8 mouse cellular contexts compared by ENCODE assay signal in the genomic region with DNA sequence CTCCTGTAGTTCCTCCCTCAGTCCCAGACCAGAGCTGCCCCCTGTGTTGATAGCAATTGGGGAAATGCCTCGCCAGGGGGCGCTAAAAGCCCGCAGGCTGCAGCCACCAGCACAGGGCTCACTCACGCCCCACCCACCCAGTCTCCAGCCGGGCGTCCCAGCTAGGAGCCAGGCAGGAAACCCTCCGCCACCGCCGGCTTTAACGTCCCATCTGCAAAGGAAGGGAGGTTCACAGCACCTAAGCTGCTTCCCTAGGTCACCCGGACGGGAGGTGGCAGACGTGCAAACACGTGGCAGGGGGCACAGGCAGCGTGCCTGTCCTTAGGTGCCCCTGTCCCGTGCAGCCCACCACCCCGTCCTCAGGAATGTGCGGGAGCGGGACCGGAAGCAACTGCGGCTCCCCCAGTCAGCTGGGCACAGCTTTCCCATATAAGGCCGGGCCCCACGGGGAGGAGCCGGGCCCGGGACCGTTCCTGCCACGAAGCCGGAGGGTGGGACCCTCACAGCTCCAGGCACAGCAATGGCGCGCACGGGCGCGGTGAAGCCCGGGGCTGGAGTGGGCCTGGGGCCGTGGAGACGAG. TPM values are rescaled to one million over a fixed set of nuclear protein-coding genes. Genes with fewer than 3 reads are reported as not detected.
DNase-seq lines count a peak whose midpoint lies in the region; ATAC-seq and TF ChIP-seq lines count a peak whose summit lies in the region.

No protein-coding gene starts in this region.

- H3K79me2 ChIP-seq in liver, adult 2 months (ENCODE audit: control insufficient read depth, insufficient read depth, low read length) = no peaks in the 10 kb centered on the region

- H3K9ac ChIP-seq in heart, embryonic 12.5 days = peak overlapping the region; percentile 78
- H3K9ac ChIP-seq in kidney, embryonic 16.5 days (replicated peaks; ENCODE audit: low read length) = peak overlapping the region; percentile 65
- H3K9ac ChIP-seq in liver, adult 2 months (ENCODE audit: low read depth, low read length) = peak overlapping the region; percentile 90

- peak; percentile 93 for TF ChIP-seq CTCF in liver, adult 2 months (IDR thresholded peaks at IDR 0.05; ENCODE audit: low read depth, low read length)

- peak overlapping the region; percentile 61 for H3K4me3 ChIP-seq in erythroblast, embryonic 14.5 days (replicated peaks)
- H3K4me3 ChIP-seq in heart, embryonic 12.5 days = peak overlapping the region; percentile 54
- peak overlapping the region; percentile 44 for H3K4me3 ChIP-seq in kidney, embryonic 16.5 days (ENCODE audit: low read length)
- peak overlapping the region; percentile 78 for H3K4me3 ChIP-seq in liver, adult 2 months (ENCODE audit: insufficient read depth, low read depth, low read length)

- no peaks in the 10 kb centered on the region for H3K9me3 ChIP-seq in erythroblast, embryonic 14.5 days (ENCODE audit: control insufficient read depth, low read length)
- no peaks in the 10 kb centered on the region for H3K9me3 ChIP-seq in heart, embryonic 12.5 days (replicated peaks)
- no peaks in the 10 kb centered on the region for H3K9me3 ChIP-seq in kidney, embryonic 16.5 days (ENCODE audit: low read length)

- DNase-seq in CD4-positive, CD25-positive, alpha-beta regulatory T cell, adult 2 months (ENCODE audit: low read depth, low spot score) = peak; percentile 94
- peak; percentile 74 for DNase-seq in brain, embryonic 18.5 days (ENCODE audit: low read depth, low spot score)
- DNase-seq in liver, adult 2 months (ENCODE audit: extremely low read depth, low read depth, low spot score) = peak; percentile 55
- peak; percentile 88 to 89 for DNase-seq in spleen, postnatal 36 days (ENCODE audit: low spot score in 2 of 2)

- peaks cover 15% of the 10 kb centered on the region; the same call in 1 of the 2 replicates for H3K36me3 ChIP-seq in erythroblast, embryonic 14.5 days (ENCODE audit: control insufficient read depth)
- peaks cover 47% of the 10 kb centered on the region for H3K36me3 ChIP-seq in heart, embryonic 12.5 days
- peaks cover 34% of the 10 kb centered on the region for H3K36me3 ChIP-seq in kidney, embryonic 16.5 days (ENCODE audit: insufficient read depth, low read length)
- H3K36me3 ChIP-seq in liver, adult 2 months (ENCODE audit: control insufficient read depth, insufficient read depth, low read length) = no peaks in the 10 kb centered on the region

- no peak for TF ChIP-seq POLR2A in liver, adult 2 months (IDR thresholded peaks at IDR 0.05; ENCODE audit: extremely low read depth, insufficient read depth, low read length)

- H3K27me3 ChIP-seq in erythroblast, embryonic 14.5 days (ENCODE audit: control insufficient read depth) = no peaks in the 10 kb centered on the region; the same call in 1 of the 2 replicates
- no peaks in the 10 kb centered on the region for H3K27me3 ChIP-seq in heart, embryonic 12.5 days (replicated peaks)
- no peaks in the 10 kb centered on the region for H3K27me3 ChIP-seq in kidney, embryonic 16.5 days (ENCODE audit: insufficient read depth, low read length)
- H3K27me3 ChIP-seq in liver, adult 2 months (ENCODE audit: control insufficient read depth, insufficient read depth, low read length) = no peaks in the 10 kb centered on the region

- 0% methylated on average over 36 of the region's 36 CpGs for WGBS in heart, embryonic 12.5 days
- under 1% methylated on average over 36 of the region's 36 CpGs for WGBS in kidney, embryonic 16.5 days
- WGBS in liver, adult 2 months = 5% methylated on average over 36 of the region's 36 CpGs

- ATAC-seq in heart, embryonic 12.5 days (ENCODE audit: insufficient number of reproducible peaks, low FRiP score) = peak; percentile 82
- ATAC-seq in kidney, embryonic 16.5 days (ENCODE audit: low FRiP score, low TSS enrichment) = peak; percentile 80
- ATAC-seq in monocyte, adult 5-6 weeks (replicated peaks; ENCODE audit: insufficient number of reproducible peaks, low FRiP score, low TSS enrichment, poor library complexity, severe bottlenecking) = peak; percentile 66

- peak overlapping the region; percentile 95 for H3K27ac ChIP-seq in heart, embryonic 12.5 days (ENCODE audit: poor library complexity, severe bottlenecking)
- H3K27ac ChIP-seq in kidney, embryonic 16.5 days (ENCODE audit: low read length) = peak overlapping the region; percentile 86
- H3K27ac ChIP-seq in liver, adult 2 months (replicated peaks; ENCODE audit: insufficient read depth, low read depth, low read length) = peak overlapping the region; percentile 68

- peaks cover 38% of the 10 kb centered on the region for H3K4me1 ChIP-seq in erythroblast, embryonic 14.5 days (ENCODE audit: control insufficient read depth)
- peaks cover 31% of the 10 kb centered on the region for H3K4me1 ChIP-seq in heart, embryonic 12.5 days (replicated peaks)
- H3K4me1 ChIP-seq in kidney, embryonic 16.5 days (ENCODE audit: insufficient read depth, low read length) = peaks cover 30% of the 10 kb centered on the region
- H3K4me1 ChIP-seq in liver, adult 2 months (ENCODE audit: control insufficient read depth, insufficient read depth, low read length) = peaks cover 5% of the 10 kb centered on the region; the same call in 1 of the 2 replicates

- H3K4me2 ChIP-seq in heart, embryonic 12.5 days = peak overlapping the region; percentile 74
- H3K4me2 ChIP-seq in kidney, embryonic 16.5 days (replicated peaks; ENCODE audit: low read depth, low read length) = peak overlapping the region; percentile 67

RNA-seq across cellular contexts. Expression of a gene that starts 4.9 kb away (rescaled TPM):
- polyA plus RNA-seq in erythroblast, embryonic 14.5 days (2012) = 0.65 and 0.67 TPM in 2 replicates
- 94.7 and 95.3 TPM in 2 replicates for polyA plus RNA-seq in heart, embryonic 12.5 days (2016; fragmentation: Nextera tagmentation; extraction: Ambion mirVana)
- polyA plus RNA-seq in kidney, embryonic 16.5 days (2015; fragmentation: Nextera tagmentation; extraction: Ambion mirVana) = 110 and 116 TPM in 2 replicates
- 2.2 and 4.4 TPM in 2 replicates for total RNA-seq in liver, adult 2 months (2014; rRNA removed)
- polyA plus RNA-seq in liver, adult 2 months (2012; rRNA removed) = 2.8 and 2.9 TPM in 2 replicates
- total RNA-seq in monocyte, adult 5-6 weeks (2017) = 1.4 to 6.2 TPM (median 2.6 TPM) in 3 replicates

RNA-seq across cellular contexts. Expression of a gene that starts 21.0 kb away (rescaled TPM):
- 0.37 and 0.41 TPM in 2 replicates for polyA plus RNA-seq in erythroblast, embryonic 14.5 days (2012)
- 125 and 129 TPM in 2 replicates for polyA plus RNA-seq in heart, embryonic 12.5 days (2016; fragmentation: Nextera tagmentation; extraction: Ambion mirVana)
- polyA plus RNA-seq in kidney, embryonic 16.5 days (2015; fragmentation: Nextera tagmentation; extraction: Ambion mirVana) = 113 and 114 TPM in 2 replicates
- total RNA-seq in liver, adult 2 months (2014; rRNA removed) = 2.4 and 2.6 TPM in 2 replicates
- polyA plus RNA-seq in liver, adult 2 months (2012; rRNA removed) = 6.3 and 6.7 TPM in 2 replicates
- total RNA-seq in monocyte, adult 5-6 weeks (2017) = 3.0 to 22.8 TPM (median 7.5 TPM) in 3 replicates

RNA-seq across cellular contexts. Expression of a gene that starts 30.9 kb away (rescaled TPM):
- 0.01 TPM in 1 of 2 replicates, not detected in the other for polyA plus RNA-seq in erythroblast, embryonic 14.5 days (2012)
- 11.4 and 11.5 TPM in 2 replicates for polyA plus RNA-seq in heart, embryonic 12.5 days (2016; fragmentation: Nextera tagmentation; extraction: Ambion mirVana)
- 2.8 and 3.1 TPM in 2 replicates for polyA plus RNA-seq in kidney, embryonic 16.5 days (2015; fragmentation: Nextera tagmentation; extraction: Ambion mirVana)
- not detected in 2 replicates for total RNA-seq in liver, adult 2 months (2014; rRNA removed)
- 0.05 and 0.07 TPM in 2 replicates for polyA plus RNA-seq in liver, adult 2 months (2012; rRNA removed)
- total RNA-seq in monocyte, adult 5-6 weeks (2017) = 0.68 to 5.5 TPM (median 2.3 TPM) in 3 replicates

RNA-seq across cellular contexts. Expression of a gene that starts 47.4 kb away (rescaled TPM):
- 0.01 TPM in 1 of 2 replicates, not detected in the other for polyA plus RNA-seq in erythroblast, embryonic 14.5 days (2012)
- polyA plus RNA-seq in heart, embryonic 12.5 days (2016; fragmentation: Nextera tagmentation; extraction: Ambion mirVana) = 0.26 and 0.30 TPM in 2 replicates
- polyA plus RNA-seq in kidney, embryonic 16.5 days (2015; fragmentation: Nextera tagmentation; extraction: Ambion mirVana) = 0.32 and 0.56 TPM in 2 replicates
- not detected in 2 replicates for total RNA-seq in liver, adult 2 months (2014; rRNA removed)
- 0.06 TPM in 1 of 2 replicates, not detected in the other for polyA plus RNA-seq in liver, adult 2 months (2012; rRNA removed)
- 0.29 to 3.8 TPM in 2 of 3 replicates, not detected in the other for total RNA-seq in monocyte, adult 5-6 weeks (2017)

Comparison
In these comparisons a context has a peak if more than half of its experiments do, and no peak if none do; other contexts are left out.
1. Peak in every context shown above with its lines: DNase-seq, ATAC-seq, H3K4me3 ChIP-seq and H3K27ac ChIP-seq.
2. RNA of a gene that starts 4.9 kb away (polyA plus RNA-seq): 110 to 116 TPM in kidney, embryonic 16.5 days and 94.7 to 95.3 TPM in heart, embryonic 12.5 days; 2.8 to 2.9 TPM in liver, adult 2 months and 0.65 to 0.67 TPM in erythroblast, embryonic 14.5 days; every median in the first group is over 10 times any median in the second.
3. RNA of a gene that starts 21.0 kb away (polyA plus RNA-seq): 125 to 129 TPM in heart, embryonic 12.5 days and 113 to 114 TPM in kidney, embryonic 16.5 days; 6.3 to 6.7 TPM in liver, adult 2 months and 0.37 to 0.41 TPM in erythroblast, embryonic 14.5 days; every median in the first group is over 10 times any median in the second.